In genomic region chr9:90260600-90261375, GRCm38 (mm10) we compare ENCODE assay signal across 9 mouse cellular contexts. TPM values are rescaled to one million over a fixed set of nuclear protein-coding genes. Genes with fewer than 3 reads are reported as not detected.
DNase-seq lines count a peak whose midpoint lies in the region; ATAC-seq and TF ChIP-seq lines count a peak whose summit lies in the region.
"Had no signal": no experiment of that assay in that cellular context is flagged by ENCODE, and none has a peak within 500 bp of the region (broad histone marks: within the 10 kb centered on the region; RNA-seq: fewer than 3 reads in every experiment).

No protein-coding gene starts in this region.

- 0 out of 2 replicates have a peak overlapping the region, but pooled peaks have one; percentile 3 for H3K9ac ChIP-seq in liver, postnatal 0 days (replicated peaks)
- H3K9ac ChIP-seq: midbrain, embryonic 15.5 days had no signal

- H3K4me3 ChIP-seq in kidney, adult 2 months (ENCODE audit: insufficient read depth, low read depth, low read length) = no peak overlapping the region
- no peak overlapping the region for H3K4me3 ChIP-seq in liver, postnatal 0 days (ENCODE audit: low read depth, low read length)
- H3K4me3 ChIP-seq: midbrain, embryonic 15.5 days had no signal

- H3K27ac ChIP-seq in kidney, adult 2 months (ENCODE audit: insufficient read depth, low read depth, low read length) = peak overlapping the region; percentile 12; the same call in 1 of the 2 replicates
- H3K27ac ChIP-seq in liver, postnatal 0 days (ENCODE audit: low read depth) = peak overlapping the region; percentile 55
- H3K27ac ChIP-seq: midbrain, embryonic 15.5 days had no signal

- no peak for TF ChIP-seq POLR2A in kidney, adult 2 months (IDR thresholded peaks at IDR 0.05; ENCODE audit: low read depth, low read length)

- 0 out of 2 replicates have a peak, but pooled peaks have one; percentile 22 for TF ChIP-seq EP300 in liver, postnatal 0 days (IDR thresholded peaks at IDR 0.05; ENCODE audit: low read depth)

- peak; percentile 8 for DNase-seq in embryo, embryonic 10.5 days (ENCODE audit: low spot score)
- DNase-seq in embryo, embryonic 11 days = no peak
- DNase-seq in kidney, adult 2 months = peak; percentile 72
- no peak for DNase-seq in liver, postnatal 0 days
- DNase-seq in gastrocnemius, postnatal 25 days = no peak
- DNase-seq in spleen, adult 18-20 months = no peak
- no peak for DNase-seq in neural tube, embryonic 10.5 days (ENCODE audit: extremely low spot score, low spot score)

- H3K4me2 ChIP-seq in liver, postnatal 0 days (ENCODE audit: low read depth, low read length) = peak overlapping the region; percentile 44; the same call in 1 of the 2 replicates
- H3K4me2 ChIP-seq: midbrain, embryonic 15.5 days had no signal

- WGBS in kidney, adult 2 months = 59% methylated on average over 13 of the region's 13 CpGs
- WGBS in liver, postnatal 0 days (ENCODE audit: insufficient replicate concordance) = 47% methylated on average over 13 of the region's 13 CpGs

- H3K36me3 ChIP-seq in kidney, adult 2 months (ENCODE audit: control insufficient read depth, insufficient read depth, low read length) = no peaks in the 10 kb centered on the region
- peaks cover 10% of the 10 kb centered on the region for H3K36me3 ChIP-seq in liver, postnatal 0 days (replicated peaks; ENCODE audit: insufficient read depth, low read length)
- H3K36me3 ChIP-seq: midbrain, embryonic 15.5 days had no signal

- ATAC-seq in common myeloid progenitor, adult 5-6 weeks (replicated peaks; ENCODE audit: low read depth, poor library complexity, severe bottlenecking) = peak; percentile 14; the same call in 1 of the 2 replicates
- peak; percentile 59 for ATAC-seq in liver, postnatal 0 days
- ATAC-seq: midbrain, embryonic 15.5 days had no signal

- H3K9me3 ChIP-seq in liver, postnatal 0 days (ENCODE audit: low read length) = no peaks in the 10 kb centered on the region
- H3K9me3 ChIP-seq: midbrain, embryonic 15.5 days had no signal

- H3K27me3 ChIP-seq in kidney, adult 2 months (replicated peaks; ENCODE audit: control insufficient read depth, insufficient read depth, low read length) = no peaks in the 10 kb centered on the region
- no peaks in the 10 kb centered on the region for H3K27me3 ChIP-seq in liver, postnatal 0 days (ENCODE audit: insufficient read depth, low read length)
- H3K27me3 ChIP-seq: midbrain, embryonic 15.5 days had no signal

- no peak for TF ChIP-seq CTCF in kidney, adult 2 months (conservative IDR thresholded peaks at IDR 0.05; ENCODE audit: insufficient read depth, insufficient read length, low read depth, low read length)
- TF ChIP-seq CTCF in liver, postnatal 0 days (IDR thresholded peaks at IDR 0.05; ENCODE audit: low read depth) = peak; percentile 11; the same call in 1 of the 2 replicates

- H3K4me1 ChIP-seq in kidney, adult 2 months (ENCODE audit: control insufficient read depth, insufficient read depth, low read length) = no peaks in the 10 kb centered on the region
- H3K4me1 ChIP-seq in liver, postnatal 0 days (ENCODE audit: insufficient read depth) = peaks cover 70% of the 10 kb centered on the region
- H3K4me1 ChIP-seq: midbrain, embryonic 15.5 days had no signal

RNA-seq across cellular contexts. Expression of gene Tbc1d2b, which starts 9.8 kb away (rescaled TPM):
- 33.4 and 61.3 TPM in 2 replicates for total RNA-seq in common myeloid progenitor, adult 5-6 weeks (2017)
- polyA plus RNA-seq in kidney, adult 2 months (2012; rRNA removed) = 16.4 and 17.5 TPM in 2 replicates
- 5.1 and 6.2 TPM in 2 replicates for polyA plus RNA-seq in liver, postnatal 0 days (2015; fragmentation: Nextera tagmentation; extraction: Ambion mirVana)
- total RNA-seq in gastrocnemius, postnatal 25 days (2021) = 1 to 10 TPM; 4.7 to 8.2 TPM

Comparison
In these comparisons a context has a peak if more than half of its experiments do, and no peak if none do; other contexts are left out.
1. DNase-seq: peak in embryo, embryonic 10.5 days (single experiment) and kidney, adult 2 months (single experiment); none in embryo, embryonic 11 days (single experiment), liver, postnatal 0 days (single experiment), gastrocnemius, postnatal 25 days (single experiment), spleen, adult 18-20 months (0 of 2) and neural tube, embryonic 10.5 days (single experiment).